Mouse (Mus musculus): ENCODE measurements around the gene Agtpbp1. TPM values are rescaled to one million over a fixed set of nuclear protein-coding genes. Genes with fewer than 3 reads are reported as not detected.

Gene Agtpbp1
- total RNA-seq, 2 experiments from 2014 or later, result 49.2 to 67.9 TPM

DNA sequence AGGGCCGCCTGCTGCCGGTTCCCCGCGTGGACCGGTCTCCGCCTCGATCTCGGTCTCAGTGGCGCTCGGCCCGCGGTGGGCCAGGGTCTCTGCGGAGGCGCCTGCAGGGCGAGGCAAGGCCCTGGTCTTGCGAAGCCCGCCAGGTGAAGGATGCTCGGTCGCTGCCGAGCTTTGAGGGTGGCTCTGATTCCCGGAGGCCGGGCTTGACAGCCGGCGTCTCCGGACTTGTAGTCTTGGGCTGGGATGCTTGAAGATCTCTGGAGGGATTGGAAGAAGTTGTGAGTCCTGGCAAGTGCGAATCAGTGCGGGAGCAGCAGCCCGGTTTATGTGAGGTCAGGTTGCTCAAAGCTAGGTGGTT is 600 bp upstream of the Agtpbp1 start:
- ATAC-seq (replicated peaks; ENCODE audit: low FRiP score, low TSS enrichment, poor library complexity, severe bottlenecking), result no peak

- ATAC-seq (replicated peaks; ENCODE audit: low FRiP score, low TSS enrichment, poor library complexity, severe bottlenecking), result 0 out of 2 replicates have a peak, but pooled peaks have one; percentile 13
Measured at GRCm38 (mm10) chr13:59584481-59584880, 546 bp downstream of the Agtpbp1 start.

GRCm38 (mm10) chr13:59580954-59581353 is 4.1 kb downstream of the Agtpbp1 start:
- ATAC-seq (replicated peaks; ENCODE audit: low FRiP score, low TSS enrichment, poor library complexity, severe bottlenecking), result 0 out of 2 replicates have a peak, but pooled peaks have one; percentile 28

DNA sequence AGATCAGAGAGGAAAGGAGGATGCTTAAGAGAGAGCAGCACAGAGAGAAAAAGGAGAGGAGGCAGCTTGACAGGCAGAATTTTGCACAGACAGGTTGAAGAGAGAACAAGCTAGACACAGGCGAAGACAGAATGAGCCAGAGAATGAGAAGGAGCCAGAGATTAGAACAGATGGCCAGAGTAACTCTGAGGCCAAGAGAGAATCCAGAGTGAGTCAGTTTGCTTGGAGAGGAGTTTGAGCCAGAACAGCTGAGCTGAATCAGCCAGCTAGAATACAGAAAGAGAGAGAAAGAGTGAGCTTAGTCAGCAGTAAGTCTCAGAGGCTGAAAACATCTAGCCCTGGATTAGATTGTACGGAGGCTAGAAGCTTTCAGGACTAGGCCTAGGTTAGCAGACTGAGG is 12.5 kb downstream of the Agtpbp1 start:
- ATAC-seq (replicated peaks; ENCODE audit: low FRiP score, low TSS enrichment, poor library complexity, severe bottlenecking), result no peak

- ATAC-seq (replicated peaks; ENCODE audit: low FRiP score, low TSS enrichment, poor library complexity, severe bottlenecking), result no peak
Measured at GRCm38 (mm10) chr13:59571107-59571506, 13.9 kb downstream of the Agtpbp1 start.

GRCm38 (mm10) chr13:59565945-59566520 is 19.0 kb downstream of the Agtpbp1 start:
- ATAC-seq (replicated peaks; ENCODE audit: low FRiP score, low TSS enrichment, poor library complexity, severe bottlenecking), result no peak

GRCm38 (mm10) chr13:59564923-59565322 is 20.1 kb downstream of the Agtpbp1 start:
- ATAC-seq (replicated peaks; ENCODE audit: low FRiP score, low TSS enrichment, poor library complexity, severe bottlenecking), result peak; percentile 34

DNA sequence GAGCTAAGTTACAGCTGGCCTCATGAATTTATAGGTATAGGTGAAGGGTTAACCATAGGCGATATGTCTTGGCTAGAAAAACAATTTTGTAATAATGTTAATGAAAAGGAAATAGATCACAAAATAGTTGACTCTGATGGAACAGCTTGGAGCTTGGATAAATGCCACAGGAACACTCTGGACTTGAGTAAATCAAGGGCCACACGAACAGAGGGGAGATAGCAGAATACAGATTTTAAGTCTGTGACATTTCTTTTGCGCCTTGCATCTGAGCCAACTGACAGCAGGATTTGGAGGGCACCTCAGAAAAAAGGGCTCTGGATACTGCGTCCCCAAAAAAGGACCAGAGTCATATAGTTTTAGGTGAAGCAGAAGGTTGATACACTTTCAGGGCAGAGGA is 20.5 kb downstream of the Agtpbp1 start:
- no peak for ATAC-seq (replicated peaks; ENCODE audit: low FRiP score, low TSS enrichment, poor library complexity, severe bottlenecking)

DNA sequence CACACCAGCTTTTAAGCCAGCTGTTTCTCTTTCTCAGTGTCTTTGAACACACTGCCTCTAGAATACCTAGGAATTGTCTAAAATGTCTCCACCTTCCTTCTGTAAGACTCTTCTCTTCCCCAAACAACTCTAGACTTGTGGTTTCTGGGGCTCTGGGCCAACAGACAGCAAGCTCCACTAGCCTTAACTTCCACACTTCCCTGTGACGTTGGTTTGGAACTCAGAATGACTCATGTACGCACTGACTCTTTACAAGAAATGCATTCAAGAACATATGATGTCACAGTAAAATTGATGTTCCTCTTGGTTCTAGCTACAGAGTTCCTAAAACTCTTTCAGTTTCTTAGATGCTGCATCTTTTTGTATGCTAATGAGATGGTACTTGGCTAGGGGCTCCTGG is 22.6 kb downstream of the Agtpbp1 start:
- ATAC-seq (replicated peaks; ENCODE audit: low FRiP score, low TSS enrichment, poor library complexity, severe bottlenecking), result no peak

DNA sequence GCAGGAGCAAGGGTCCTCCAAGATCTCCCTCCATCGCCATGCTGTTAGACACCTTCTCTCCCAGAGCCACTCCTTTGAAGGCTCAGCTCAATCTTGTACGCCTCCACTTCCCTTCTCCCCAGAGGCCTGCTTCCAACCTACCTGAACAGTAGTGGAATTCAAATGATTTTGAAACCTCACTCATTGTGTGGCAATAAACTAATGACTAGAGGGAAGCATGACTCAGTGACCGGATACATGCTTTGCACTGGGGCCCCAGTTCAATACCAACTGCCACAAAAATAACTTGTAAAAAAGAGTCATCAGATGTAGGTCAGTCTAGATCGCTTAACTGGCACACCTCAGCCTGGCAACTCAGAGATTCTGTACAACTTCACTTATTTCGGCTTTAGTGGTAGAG is 26.3 kb downstream of the Agtpbp1 start:
- ATAC-seq (replicated peaks; ENCODE audit: low FRiP score, low TSS enrichment, poor library complexity, severe bottlenecking), result no peak

DNA sequence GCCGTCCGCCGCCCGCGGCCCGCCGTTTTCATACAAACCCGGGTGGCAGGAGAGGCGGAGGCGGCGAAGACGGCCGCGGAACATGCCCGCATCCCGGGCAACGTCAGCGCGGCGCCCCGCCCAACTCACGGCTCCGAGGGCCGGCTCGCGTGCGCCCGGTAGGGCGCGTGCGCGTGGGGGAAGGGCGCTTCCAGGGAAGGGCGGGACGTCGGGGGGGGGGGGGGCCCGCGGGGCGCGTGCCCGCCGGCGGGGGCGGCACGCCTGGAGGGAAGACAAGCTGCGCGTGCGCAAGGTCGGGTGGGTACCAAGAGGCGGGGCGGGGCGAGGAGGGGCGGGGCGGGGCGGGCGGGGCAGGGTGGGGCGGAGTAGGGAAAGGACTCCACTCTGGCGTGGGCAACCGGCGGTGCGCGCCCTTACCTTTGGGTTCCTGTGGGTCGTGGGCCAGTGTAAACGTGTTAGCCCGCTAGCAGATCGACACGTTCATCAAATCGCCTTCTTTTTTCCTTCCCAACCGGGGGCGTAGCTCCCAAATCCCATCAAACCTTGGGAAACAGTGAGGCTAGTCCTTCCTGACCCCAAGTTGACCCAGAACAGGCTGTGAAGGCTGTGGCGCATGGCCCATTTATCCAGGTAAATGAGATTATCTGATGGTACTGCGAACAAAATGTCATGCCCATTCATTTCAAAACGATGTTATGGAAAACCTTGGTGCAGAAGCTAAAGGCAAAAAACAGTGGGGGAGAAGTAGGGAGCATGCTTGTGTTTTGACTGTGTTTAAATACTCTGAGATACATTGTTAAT is 27.6 kb downstream of the Agtpbp1 start:
- ATAC-seq (replicated peaks; ENCODE audit: low FRiP score, low TSS enrichment, poor library complexity, severe bottlenecking), result peak; percentile 75

GRCm38 (mm10) chr13:59556670-59557069 is 28.4 kb downstream of the Agtpbp1 start:
- peak; percentile 85 for ATAC-seq (replicated peaks; ENCODE audit: low FRiP score, low TSS enrichment, poor library complexity, severe bottlenecking)

GRCm38 (mm10) chr13:59555613-59556192 is 29.3 kb downstream of the Agtpbp1 start:
- ATAC-seq (replicated peaks; ENCODE audit: low FRiP score, low TSS enrichment, poor library complexity, severe bottlenecking), result no peak

- ATAC-seq (replicated peaks; ENCODE audit: low FRiP score, low TSS enrichment, poor library complexity, severe bottlenecking), result no peak
Measured at GRCm38 (mm10) chr13:59554772-59555505, 30.1 kb downstream of the Agtpbp1 start.

GRCm38 (mm10) chr13:59552751-59553150 is 32.3 kb downstream of the Agtpbp1 start:
- no peak for ATAC-seq (replicated peaks; ENCODE audit: low FRiP score, low TSS enrichment, poor library complexity, severe bottlenecking)

DNA sequence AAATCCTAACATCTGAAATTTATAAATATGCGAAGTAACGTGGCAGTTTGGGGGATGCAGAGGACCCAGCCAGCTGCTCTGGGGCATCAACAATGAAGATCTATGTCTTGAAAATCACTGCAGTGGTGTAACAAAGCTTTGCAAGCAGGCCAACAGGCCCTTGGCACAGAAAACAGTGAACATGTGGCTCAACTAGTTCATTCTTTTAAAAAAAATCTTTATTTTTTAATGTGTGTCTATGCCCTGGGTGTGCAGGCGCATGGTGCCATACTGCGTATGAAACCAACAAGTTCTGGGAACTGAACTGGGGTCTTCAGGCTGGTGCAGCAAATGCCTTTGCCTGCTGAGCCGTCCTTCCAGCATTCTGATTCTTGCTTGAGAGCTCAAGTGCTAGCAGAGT is 32.7 kb downstream of the Agtpbp1 start:
- ATAC-seq (replicated peaks; ENCODE audit: low FRiP score, low TSS enrichment, poor library complexity, severe bottlenecking), result no peak

GRCm38 (mm10) chr13:59549318-59549798 is 35.7 kb downstream of the Agtpbp1 start:
- peak; percentile 62 for ATAC-seq (replicated peaks; ENCODE audit: low FRiP score, low TSS enrichment, poor library complexity, severe bottlenecking)

DNA sequence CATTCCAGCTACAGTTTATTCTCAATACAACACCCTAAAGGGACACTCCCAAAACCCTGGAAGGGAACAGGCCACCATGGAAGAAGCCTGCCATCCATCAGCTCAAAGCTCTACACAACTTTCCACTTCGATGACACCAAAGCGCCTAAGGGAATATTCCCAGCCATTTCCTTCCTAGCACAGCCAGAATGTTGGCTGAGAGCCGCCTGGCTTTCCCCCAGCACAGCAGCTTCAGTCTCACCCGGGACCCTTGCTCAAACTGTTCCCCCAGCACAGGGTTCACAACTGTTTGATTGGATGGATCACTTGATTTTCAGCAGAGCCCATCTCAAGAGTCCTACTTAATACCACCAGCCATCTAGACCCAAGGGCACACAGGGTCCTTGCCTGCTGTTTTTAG is 37.3 kb downstream of the Agtpbp1 start:
- no peak for ATAC-seq (replicated peaks; ENCODE audit: low FRiP score, low TSS enrichment, poor library complexity, severe bottlenecking)

GRCm38 (mm10) chr13:59547091-59547490 is 37.9 kb downstream of the Agtpbp1 start:
- no peak for ATAC-seq (replicated peaks; ENCODE audit: low FRiP score, low TSS enrichment, poor library complexity, severe bottlenecking)

GRCm38 (mm10) chr13:59542411-59542810 is 42.6 kb downstream of the Agtpbp1 start:
- no peak for ATAC-seq (replicated peaks; ENCODE audit: low FRiP score, low TSS enrichment, poor library complexity, severe bottlenecking)

Measured in megakaryocyte-erythroid progenitor cell, adult 5-6 weeks (primary cell).